Mouse (Mus musculus) intestine, embryonic 14.5 days (tissue): ENCODE measurements around the gene Mapk9. TPM values are rescaled to one million over a fixed set of nuclear protein-coding genes. Genes with fewer than 3 reads are reported as not detected.

Source experiments
- microRNA-seq: library from miRNA; unstranded; fragments of <30 nt; microRNA quantifications from one replicate; pipeline ENCODE4, GENCODE M21; 2016
- polyA plus RNA-seq: library from polyadenylated mRNA; unstranded; fragments of >200 nt; fragmentation: Nextera tagmentation; extraction: Ambion mirVana; gene quantifications from 2 replicates; pipeline ENCODE4 v1.2.1, GENCODE M21; 2014

The Mapk9 gene
- polyA plus RNA-seq, 1 experiment from 2014 or later: 32.2 TPM

Small RNA genes within 50 kb of the gene (microRNA-seq; reads per million reads assigned to microRNA genes)
- not detected for gene Gm23492

Other genes starting within 250 kb of the Mapk9 start
- gene Flt4, start 237.5 kb upstream of the Mapk9 start, polyA plus RNA-seq: 6.0 and 6.1 TPM in 2 replicates
- not detected in 2 replicates for gene Scgb3a1, start 183.1 kb upstream of the Mapk9 start, polyA plus RNA-seq
- gene Cnot6, start 134.0 kb upstream of the Mapk9 start, polyA plus RNA-seq: 48.5 and 53.3 TPM in 2 replicates
- gene Gfpt2, start 52.6 kb upstream of the Mapk9 start, polyA plus RNA-seq: 7.0 and 7.7 TPM in 2 replicates
- 0.28 and 0.46 TPM in 2 replicates for gene Rasgef1c, start 55.1 kb downstream of the Mapk9 start, polyA plus RNA-seq
- gene Rnf130, start 178.6 kb downstream of the Mapk9 start, polyA plus RNA-seq: 44.5 and 50.0 TPM in 2 replicates